Mouse (Mus musculus) myocyte (in vitro differentiated cells): ENCODE data around the gene Cntnap1.

ENCODE experiments used
- CEBPB ChIP-seq: IDR thresholded peaks from 2 replicates; pipeline ENCODE4 v1.6.1; 2011; ENCODE audit warnings: mild to moderate bottlenecking, moderate library complexity; ENCODE audit not compliant: poor library complexity, insufficient read depth, severe bottlenecking
- E2F4 ChIP-seq: IDR thresholded peaks from one replicate; pipeline ENCODE4 v1.6.1; 2011; ENCODE audit warnings: mild to moderate bottlenecking, control low read depth, moderate library complexity; ENCODE audit not compliant: insufficient read depth
- MAX ChIP-seq: IDR thresholded peaks from one replicate; pipeline ENCODE4 v1.6.1; 2011; ENCODE audit warnings: low read depth, mild to moderate bottlenecking, control low read depth
- MYOD1 ChIP-seq, 3 experiments: IDR thresholded peaks; one replicate each; pipeline ENCODE4 v1.6.1; 2011; ENCODE audit warnings: control low read depth in 2 of 3, low read depth in 2 of 3, mild to moderate bottlenecking in 2 of 3, moderate library complexity in 1 of 3; ENCODE audit not compliant: insufficient read length in 2 of 3, control insufficient read depth in 1 of 3
- MYOG ChIP-seq, 3 experiments: IDR thresholded peaks; one replicate each; pipeline ENCODE4 v1.6.1; 2011; ENCODE audit warnings: control low read depth in 2 of 3, low read depth in 2 of 3, mild to moderate bottlenecking in 2 of 3; ENCODE audit not compliant: insufficient read length in 2 of 3, control insufficient read depth in 1 of 3, insufficient read depth in 1 of 3
- POLR2A ChIP-seq: IDR thresholded peaks from one replicate; pipeline ENCODE4 v1.6.1; 2011; ENCODE audit warnings: low read depth, mild to moderate bottlenecking, control low read depth, moderate library complexity; ENCODE audit not compliant: insufficient read length
- POLR2AphosphoS2 ChIP-seq: IDR thresholded peaks from one replicate; pipeline ENCODE4 v1.6.1; 2011; ENCODE audit warnings: low read depth, control low read depth; ENCODE audit not compliant: insufficient read length
- REST ChIP-seq: IDR thresholded peaks from one replicate; pipeline ENCODE4 v1.6.1; 2011; ENCODE audit warnings: mild to moderate bottlenecking, control low read depth, moderate library complexity; ENCODE audit not compliant: insufficient read depth, insufficient read length
- SRF ChIP-seq: IDR thresholded peaks from one replicate; pipeline ENCODE4 v1.6.1; 2011; ENCODE audit warnings: low read depth; ENCODE audit not compliant: control insufficient read depth, insufficient read length
- TCF12 ChIP-seq: IDR thresholded peaks from one replicate; pipeline ENCODE4 v1.6.1; 2011; ENCODE audit warnings: mild to moderate bottlenecking, control low read depth; ENCODE audit not compliant: poor library complexity, insufficient read depth, severe bottlenecking
- TCF3 ChIP-seq: IDR thresholded peaks from one replicate; pipeline ENCODE4 v1.6.1; 2011; ENCODE audit warnings: low read depth, control low read depth; ENCODE audit not compliant: insufficient read length
- USF1 ChIP-seq: IDR thresholded peaks from one replicate; pipeline ENCODE4 v1.6.1; 2011; ENCODE audit warnings: low read depth, mild to moderate bottlenecking, control low read depth, moderate library complexity

DNA sequence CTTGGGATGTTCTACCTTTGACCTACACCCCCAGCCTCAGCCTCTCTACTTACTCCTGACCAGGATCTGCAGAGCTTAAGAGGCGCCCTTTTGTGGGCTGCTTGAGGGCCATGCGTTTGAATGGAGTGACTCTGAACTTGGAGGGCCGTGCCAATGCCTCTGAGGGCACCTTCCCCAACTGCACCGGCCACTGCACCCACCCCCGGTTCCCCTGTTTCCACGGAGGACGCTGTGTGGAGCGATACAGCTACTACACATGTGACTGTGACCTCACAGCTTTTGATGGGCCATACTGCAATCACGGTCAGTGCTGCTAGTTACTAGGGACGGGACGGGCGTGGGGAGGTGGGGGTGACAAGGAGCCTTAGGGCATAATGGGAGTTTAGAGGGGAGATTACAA, 14.7 kb downstream of the Cntnap1 start:
- TF ChIP-seq POLR2A (no peak), USF1 (no peak), MYOD1 (IDR thresholded peaks at IDR 0.05; ENCODE audit: control insufficient read depth in 1 of 3, insufficient read length in 2 of 3, low read depth in 2 of 3) (no peak), TCF12 (no peak), TCF3 (no peak), MAX (no peak), E2F4 (no peak), POLR2AphosphoS2 (no peak), MYOG (IDR thresholded peaks at IDR 0.05; ENCODE audit: control insufficient read depth in 1 of 3, insufficient read depth in 1 of 3, insufficient read length in 2 of 3, low read depth in 2 of 3) (no peak), SRF (no peak), CEBPB (no peak), REST (no peak)
